Mouse (Mus musculus): Measurements from ENCODE around the gene Ptprn. TPM values are rescaled to one million over a fixed set of nuclear protein-coding genes. Genes with fewer than 3 reads are reported as not detected.
A peak's percentile ranks its signal among the peaks of the same experiment; 100 is the strongest.

Ptprn gene
- polyA plus RNA-seq (2014; fragmentation: Nextera tagmentation; extraction: Ambion mirVana) = 2.0 and 2.9 TPM in 2 replicates

DNA sequence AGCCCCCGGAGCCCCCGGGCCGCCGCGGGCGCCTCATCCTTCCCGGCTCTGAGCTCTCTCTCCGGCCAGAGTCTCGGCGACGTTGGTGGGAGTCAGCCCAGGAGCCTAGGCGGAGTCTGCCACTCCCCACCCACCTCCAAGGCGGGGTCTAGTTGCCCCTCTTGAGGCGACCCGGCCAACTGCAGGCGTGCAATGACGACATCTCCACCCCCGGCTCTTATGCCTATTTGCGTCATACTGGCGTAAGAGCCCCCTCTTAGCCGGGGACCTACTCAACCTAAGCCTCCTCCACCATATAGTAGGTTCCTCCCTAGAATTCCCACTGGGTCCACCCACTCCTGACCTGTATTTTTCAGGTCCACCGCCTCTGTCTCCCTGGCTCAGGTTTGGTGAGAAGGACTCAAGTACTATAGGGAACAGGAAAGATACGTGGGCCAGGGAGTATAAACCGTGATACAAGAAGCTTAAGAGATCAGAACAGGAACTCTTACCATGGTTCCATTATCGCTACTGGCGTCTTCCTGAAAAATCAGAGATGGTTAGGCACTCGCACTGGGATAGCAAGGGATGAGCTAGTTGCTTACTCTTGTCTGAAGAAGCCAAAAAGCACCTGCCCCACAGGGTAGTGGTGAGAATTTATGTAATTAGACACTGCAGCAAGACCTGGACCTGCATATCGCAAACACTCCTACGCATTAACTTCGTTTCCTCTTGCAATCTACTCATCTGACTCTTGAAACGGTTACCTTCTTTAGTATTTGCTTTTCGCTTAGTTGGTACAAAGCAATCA is at the start of gene Ptprn:
Gene Ptprn (minus strand): TSS at position 412 of the 790 bp plus-strand sequence.
- H3K4me2 ChIP-seq (ENCODE audit: low read depth, low read length) = no peak within 1 kb of the TSS
- H3K9me3 ChIP-seq (ENCODE audit: control insufficient read depth, low read length) = no peaks in the 10 kb centered on the region
- no peak within 1 kb of the TSS for H3K9ac ChIP-seq (ENCODE audit: low read depth, low read length)
- H3K27ac ChIP-seq (replicated peaks; ENCODE audit: low read depth, low read length) = no peak within 1 kb of the TSS
- peaks cover 53% of the 10 kb centered on the region for H3K27me3 ChIP-seq (replicated peaks; ENCODE audit: control insufficient read depth, insufficient read depth, low read length)
- no peak for DNase-seq (ENCODE audit: low spot score)
- ATAC-seq (ENCODE audit: low read depth) = peak; percentile 37; the same call in 1 of the 2 replicates
- no peaks in the 10 kb centered on the region for H3K4me1 ChIP-seq (ENCODE audit: control insufficient read depth, insufficient read depth, low read length)
- no peaks in the 10 kb centered on the region for H3K36me3 ChIP-seq (ENCODE audit: control insufficient read depth, insufficient read depth, low read length)
- WGBS = 19% methylated on average over 20 of the region's 32 CpGs
- peak within 1 kb of the TSS; percentile 15; the same call in 1 of the 2 replicates for H3K4me3 ChIP-seq (ENCODE audit: low read depth, low read length)

DNA sequence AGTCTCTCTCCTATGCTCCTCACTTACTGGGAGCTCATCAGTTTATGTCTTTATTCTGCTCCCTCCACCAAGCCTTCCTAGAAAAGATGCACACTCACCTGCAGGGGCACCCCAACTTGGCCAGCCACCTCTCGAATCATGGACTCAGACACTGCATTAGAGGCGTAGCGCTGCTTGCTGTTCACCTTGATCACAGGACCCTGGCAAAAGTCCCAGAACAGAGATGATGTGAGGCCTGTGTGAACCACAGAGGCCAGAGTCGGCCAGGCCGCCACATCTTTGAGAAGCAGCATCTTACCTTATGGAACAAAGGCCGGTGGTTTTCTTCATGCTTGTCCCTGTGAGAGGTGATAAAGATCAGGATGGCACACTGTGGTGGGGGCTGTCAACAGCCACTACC is 47.4 kb upstream of the Ptprn start:
- no peak overlapping the region for H3K4me2 ChIP-seq (ENCODE audit: low read depth, low read length)
- no peaks in the 10 kb centered on the region for H3K9me3 ChIP-seq (ENCODE audit: control insufficient read depth, low read length)
- 93% methylated on average over 6 of the region's 6 CpGs for WGBS
- no peaks in the 10 kb centered on the region for H3K27me3 ChIP-seq (replicated peaks; ENCODE audit: control insufficient read depth, insufficient read depth, low read length)
- H3K36me3 ChIP-seq (ENCODE audit: control insufficient read depth, insufficient read depth, low read length) = peaks cover 81% of the 10 kb centered on the region
- H3K4me1 ChIP-seq (ENCODE audit: control insufficient read depth, insufficient read depth, low read length) = peaks cover 8% of the 10 kb centered on the region
- no peak overlapping the region for H3K9ac ChIP-seq (ENCODE audit: low read depth, low read length)
- no peak overlapping the region for H3K4me3 ChIP-seq (ENCODE audit: low read depth, low read length)
- ATAC-seq (ENCODE audit: low read depth) (no peak), DNase-seq (ENCODE audit: low spot score) (no peak)
- H3K27ac ChIP-seq (replicated peaks; ENCODE audit: low read depth, low read length) = no peak overlapping the region

DNA sequence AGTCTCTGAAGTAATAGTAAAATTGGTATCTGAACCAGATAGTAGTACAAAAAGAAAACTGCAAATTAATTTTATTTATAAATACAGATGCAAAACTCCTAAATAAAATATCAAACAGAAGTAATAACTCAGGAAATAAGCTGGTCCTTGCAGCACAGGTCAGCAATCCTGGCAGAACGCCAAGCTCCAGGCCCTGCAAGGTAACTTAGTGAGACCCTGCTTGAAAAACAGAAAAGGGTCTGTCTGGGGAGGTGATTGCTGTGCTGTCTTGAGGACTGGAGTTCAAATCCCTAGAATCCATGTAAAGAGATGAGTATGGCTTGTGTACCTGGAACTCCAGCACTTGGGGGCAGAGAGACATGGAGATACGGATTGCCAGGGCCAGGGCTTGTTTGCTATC is 40.4 kb upstream of the Ptprn start:
- Histone ChIP-seq H3K4me1 (ENCODE audit: control insufficient read depth, insufficient read depth, low read length) (no peaks in the 10 kb centered on the region), H3K4me2 (ENCODE audit: low read depth, low read length) (no peak overlapping the region), H3K27ac (replicated peaks; ENCODE audit: low read depth, low read length) (no peak overlapping the region), H3K27me3 (replicated peaks; ENCODE audit: control insufficient read depth, insufficient read depth, low read length) (no peaks in the 10 kb centered on the region), H3K9ac (ENCODE audit: low read depth, low read length) (no peak overlapping the region), H3K36me3 (ENCODE audit: control insufficient read depth, insufficient read depth, low read length) (peaks cover 22% of the 10 kb centered on the region), H3K9me3 (ENCODE audit: control insufficient read depth, low read length) (no peaks in the 10 kb centered on the region), H3K4me3 (ENCODE audit: low read depth, low read length) (no peak overlapping the region)
- DNase-seq (ENCODE audit: low spot score) (no peak), ATAC-seq (ENCODE audit: low read depth) (no peak)
- WGBS = 87% methylated on average over 2 of the region's 2 CpGs

DNA sequence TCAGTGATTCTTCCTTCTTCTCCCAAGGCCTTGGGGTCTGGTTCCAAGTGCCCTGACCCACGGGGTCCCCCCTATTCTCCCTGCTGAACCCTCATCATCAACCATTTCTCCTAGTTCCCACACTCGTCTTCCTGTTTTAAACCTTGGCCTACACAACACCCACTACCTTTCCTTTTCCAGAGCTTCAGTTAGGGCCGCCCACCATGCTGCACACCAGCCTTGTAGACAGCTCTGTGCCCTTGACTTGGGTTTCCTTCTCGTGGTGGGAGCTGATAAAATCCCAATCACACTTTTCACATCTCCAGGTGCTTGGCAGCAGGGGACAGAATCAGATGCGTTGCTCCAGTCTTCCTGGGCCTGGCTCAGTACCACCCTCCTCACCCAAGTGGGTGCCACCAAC is 30.0 kb upstream of the Ptprn start:
- H3K4me2 ChIP-seq (ENCODE audit: low read depth, low read length) = no peak overlapping the region
- H3K9ac ChIP-seq (ENCODE audit: low read depth, low read length) = no peak overlapping the region
- H3K36me3 ChIP-seq (ENCODE audit: control insufficient read depth, insufficient read depth, low read length) = no peaks in the 10 kb centered on the region
- H3K4me1 ChIP-seq (ENCODE audit: control insufficient read depth, insufficient read depth, low read length) = peaks cover 5% of the 10 kb centered on the region; the same call in 1 of the 2 replicates
- no peak overlapping the region for H3K4me3 ChIP-seq (ENCODE audit: low read depth, low read length)
- no peaks in the 10 kb centered on the region for H3K27me3 ChIP-seq (replicated peaks; ENCODE audit: control insufficient read depth, insufficient read depth, low read length)
- H3K27ac ChIP-seq (replicated peaks; ENCODE audit: low read depth, low read length) = no peak overlapping the region
- DNase-seq (ENCODE audit: low spot score) = no peak
- no peaks in the 10 kb centered on the region for H3K9me3 ChIP-seq (ENCODE audit: control insufficient read depth, low read length)
- WGBS = 72% methylated on average over 5 of the region's 5 CpGs
- ATAC-seq (ENCODE audit: low read depth) = no peak

DNA sequence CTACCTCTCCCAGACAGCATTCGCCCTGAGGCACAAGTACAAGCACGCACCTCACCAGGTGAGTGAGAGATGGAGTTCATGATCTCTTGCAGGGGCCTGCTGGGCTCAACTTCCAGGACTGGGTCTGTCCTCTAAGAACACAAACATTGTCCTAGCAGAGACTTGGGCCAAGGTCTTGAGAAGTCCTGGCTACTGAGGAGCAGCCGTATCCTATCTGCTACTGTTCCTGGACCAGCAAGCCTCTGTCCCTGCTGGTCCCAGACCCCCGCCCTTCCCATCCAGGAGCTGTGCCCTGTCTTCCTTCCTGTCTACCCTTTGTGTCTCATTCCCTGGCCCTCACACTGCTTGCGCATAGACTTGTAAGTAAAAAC is 29.0 kb upstream of the Ptprn start:
- no peak for ATAC-seq (ENCODE audit: low read depth)
- Histone ChIP-seq H3K4me3 (ENCODE audit: low read depth, low read length) (no peak overlapping the region), H3K9ac (ENCODE audit: low read depth, low read length) (no peak overlapping the region), H3K27me3 (replicated peaks; ENCODE audit: control insufficient read depth, insufficient read depth, low read length) (no peaks in the 10 kb centered on the region), H3K27ac (replicated peaks; ENCODE audit: low read depth, low read length) (no peak overlapping the region), H3K9me3 (ENCODE audit: control insufficient read depth, low read length) (no peaks in the 10 kb centered on the region), H3K4me2 (ENCODE audit: low read depth, low read length) (no peak overlapping the region), H3K4me1 (ENCODE audit: control insufficient read depth, insufficient read depth, low read length) (peaks cover 5% of the 10 kb centered on the region; the same call in 1 of the 2 replicates), H3K36me3 (ENCODE audit: control insufficient read depth, insufficient read depth, low read length) (no peaks in the 10 kb centered on the region)
- DNase-seq (ENCODE audit: low spot score) = no peak
- 80% methylated on average over 5 of the region's 5 CpGs for WGBS

DNA sequence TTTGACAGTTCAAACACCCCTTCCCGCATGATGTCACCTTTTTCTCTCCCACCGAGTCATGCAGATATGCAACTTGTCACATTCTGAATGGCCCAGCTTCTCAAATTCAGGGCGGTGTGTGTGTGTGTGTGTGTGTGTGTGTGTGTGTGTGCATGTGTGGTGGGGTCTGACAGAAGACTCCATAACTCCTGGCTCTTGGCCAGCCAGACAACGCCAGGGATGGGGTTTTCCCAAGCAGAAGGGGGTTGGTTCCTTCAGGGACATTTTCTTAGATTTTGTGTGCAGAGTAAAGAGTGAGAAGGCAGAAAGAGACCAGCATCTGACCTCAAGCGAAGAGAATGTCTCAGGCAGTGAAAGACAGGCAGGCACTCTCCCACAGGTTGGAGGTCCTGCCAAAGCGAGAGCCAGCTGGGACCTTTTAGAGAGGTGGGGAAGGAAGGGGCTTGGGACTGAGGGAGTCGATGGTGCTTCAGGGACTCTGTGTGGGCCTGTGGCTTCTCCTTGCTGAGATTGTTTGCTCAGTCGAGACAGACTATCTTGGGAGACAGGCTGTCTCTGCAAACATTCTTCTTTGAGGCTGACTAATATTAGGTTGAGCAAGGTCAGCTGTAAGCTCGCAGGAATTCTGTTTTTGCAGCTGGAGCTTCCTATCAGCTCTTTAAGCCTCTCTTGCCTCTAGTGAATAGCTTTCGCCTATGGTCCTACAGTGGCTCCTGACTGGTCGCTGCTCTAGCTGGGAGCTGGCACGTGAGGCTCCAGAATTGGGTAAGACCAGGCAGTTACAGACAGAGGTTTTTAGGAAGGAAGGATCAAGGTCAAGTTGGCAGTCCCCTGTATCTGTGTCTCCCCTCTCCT is 28.4 kb upstream of the Ptprn start:
- peaks cover 5% of the 10 kb centered on the region; the same call in 1 of the 2 replicates for H3K4me1 ChIP-seq (ENCODE audit: control insufficient read depth, insufficient read depth, low read length)
- peak; percentile 41; the same call in 1 of the 2 replicates for ATAC-seq (ENCODE audit: low read depth)
- peak overlapping the region; percentile 61; the same call in 1 of the 2 replicates for H3K27ac ChIP-seq (replicated peaks; ENCODE audit: low read depth, low read length)
- no peak overlapping the region for H3K9ac ChIP-seq (ENCODE audit: low read depth, low read length)
- H3K4me3 ChIP-seq (ENCODE audit: low read depth, low read length) = no peak overlapping the region
- no peaks in the 10 kb centered on the region for H3K9me3 ChIP-seq (ENCODE audit: control insufficient read depth, low read length)
- H3K36me3 ChIP-seq (ENCODE audit: control insufficient read depth, insufficient read depth, low read length) = no peaks in the 10 kb centered on the region
- H3K27me3 ChIP-seq (replicated peaks; ENCODE audit: control insufficient read depth, insufficient read depth, low read length) = no peaks in the 10 kb centered on the region
- H3K4me2 ChIP-seq (ENCODE audit: low read depth, low read length) = no peak overlapping the region
- peak; percentile 58 for DNase-seq (ENCODE audit: low spot score)
- WGBS = 37% methylated on average over 12 of the region's 12 CpGs

DNA sequence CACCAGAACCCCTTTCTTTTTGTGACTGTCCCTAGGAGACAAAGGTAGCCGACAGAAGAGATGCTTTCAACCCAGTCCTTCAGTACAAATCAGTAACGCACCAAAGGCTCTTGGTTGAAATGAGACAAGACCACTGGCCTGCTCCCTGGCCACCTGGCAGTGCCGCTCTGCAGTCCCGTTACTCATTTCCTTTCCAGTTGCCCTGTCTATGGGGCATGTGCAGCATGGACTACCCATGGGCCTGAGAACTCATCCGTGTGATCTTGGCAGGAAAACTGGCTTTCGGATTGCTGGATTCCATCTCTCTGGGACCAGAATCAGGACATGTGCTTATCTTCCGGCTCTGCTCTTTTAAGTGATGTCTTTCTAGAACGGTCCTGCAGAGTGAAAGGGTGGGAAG is 27.0 kb upstream of the Ptprn start:
- Histone ChIP-seq H3K4me2 (ENCODE audit: low read depth, low read length) (no peak overlapping the region), H3K4me3 (ENCODE audit: low read depth, low read length) (no peak overlapping the region), H3K9ac (ENCODE audit: low read depth, low read length) (no peak overlapping the region), H3K36me3 (ENCODE audit: control insufficient read depth, insufficient read depth, low read length) (no peaks in the 10 kb centered on the region), H3K27ac (replicated peaks; ENCODE audit: low read depth, low read length) (no peak overlapping the region), H3K4me1 (ENCODE audit: control insufficient read depth, insufficient read depth, low read length) (peaks cover 5% of the 10 kb centered on the region; the same call in 1 of the 2 replicates), H3K9me3 (ENCODE audit: control insufficient read depth, low read length) (no peaks in the 10 kb centered on the region), H3K27me3 (replicated peaks; ENCODE audit: control insufficient read depth, insufficient read depth, low read length) (no peaks in the 10 kb centered on the region)
- no peak for DNase-seq (ENCODE audit: low spot score)
- no peak for ATAC-seq (ENCODE audit: low read depth)
- WGBS = 81% methylated on average over 8 of the region's 8 CpGs

DNA sequence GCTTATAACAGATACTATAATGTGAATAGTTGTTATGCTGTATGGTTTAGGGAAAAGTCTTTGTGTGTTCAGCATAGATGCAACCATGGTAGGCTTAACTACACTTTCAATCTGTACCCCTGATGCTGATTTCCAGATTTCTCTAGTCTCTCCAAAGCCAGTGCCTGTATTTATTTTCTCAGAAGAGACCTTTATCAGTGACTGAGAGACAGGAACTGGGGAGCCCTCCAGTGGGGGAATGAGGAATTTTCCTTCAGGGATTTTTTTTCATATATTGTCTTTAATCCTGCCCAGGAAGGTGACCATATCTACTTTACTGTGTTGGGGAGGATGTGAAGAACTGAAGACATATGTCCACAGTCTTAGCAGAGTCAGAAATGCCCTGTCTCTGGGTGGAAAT is 26.3 kb upstream of the Ptprn start:
- peaks cover 5% of the 10 kb centered on the region; the same call in 1 of the 2 replicates for H3K4me1 ChIP-seq (ENCODE audit: control insufficient read depth, insufficient read depth, low read length)
- no peaks in the 10 kb centered on the region for H3K9me3 ChIP-seq (ENCODE audit: control insufficient read depth, low read length)
- ATAC-seq (ENCODE audit: low read depth) = no peak
- H3K27me3 ChIP-seq (replicated peaks; ENCODE audit: control insufficient read depth, insufficient read depth, low read length) = no peaks in the 10 kb centered on the region
- DNase-seq (ENCODE audit: low spot score) = peak; percentile 13
- H3K9ac ChIP-seq (ENCODE audit: low read depth, low read length) = no peak overlapping the region
- H3K27ac ChIP-seq (replicated peaks; ENCODE audit: low read depth, low read length) = no peak overlapping the region
- H3K4me2 ChIP-seq (ENCODE audit: low read depth, low read length) = no peak overlapping the region
- H3K4me3 ChIP-seq (ENCODE audit: low read depth, low read length) = no peak overlapping the region
- no peaks in the 10 kb centered on the region for H3K36me3 ChIP-seq (ENCODE audit: control insufficient read depth, insufficient read depth, low read length)
